Mouse (Mus musculus) spleen, adult 2 months (tissue): ENCODE measurements around the gene Zeb2.

Experiments
- CTCF ChIP-seq: fragments of 200-500 bp; IDR thresholded peaks from 2 replicates; pipeline ENCODE4 v1.5.1; 2011; ENCODE audit warnings: mild to moderate bottlenecking, inconsistent platforms; ENCODE audit not compliant: insufficient read depth, insufficient read length, insufficient replicate concordance; ENCODE audit errors: extremely low read depth
- POLR2A ChIP-seq: fragments of 200-500 bp; IDR thresholded peaks from 2 replicates; pipeline ENCODE4 v1.6.1; 2011; ENCODE audit warnings: low read depth, low read length, inconsistent platforms

DNA sequence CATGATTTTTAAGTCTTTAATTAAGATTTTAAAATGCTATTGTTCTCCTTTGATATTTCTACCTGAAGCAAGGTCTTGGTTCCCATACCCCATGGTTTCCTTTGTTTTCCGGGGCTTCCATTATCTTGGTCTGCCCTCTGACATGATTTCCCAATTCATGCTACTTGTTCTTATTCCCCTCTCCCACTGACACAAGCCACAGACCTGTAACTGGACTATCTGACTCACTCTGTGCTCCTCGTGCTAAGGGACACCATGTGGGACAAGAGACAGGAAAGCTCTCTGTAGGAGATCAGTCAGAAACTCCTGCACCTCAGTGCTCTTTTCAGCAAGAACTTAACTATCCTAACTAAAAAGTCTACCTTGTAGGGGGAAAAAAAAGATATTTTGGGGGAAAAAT is 139.6 kb downstream of the Zeb2 start:
- TF ChIP-seq CTCF = no peak
- no peak for TF ChIP-seq POLR2A
